Mouse (Mus musculus): Measurements from ENCODE around the gene Crtc1. TPM values are rescaled to one million over a fixed set of nuclear protein-coding genes. Genes with fewer than 3 reads are reported as not detected.

Crtc1 gene
- polyA plus RNA-seq, 1 experiment = 6.1 TPM

DNA sequence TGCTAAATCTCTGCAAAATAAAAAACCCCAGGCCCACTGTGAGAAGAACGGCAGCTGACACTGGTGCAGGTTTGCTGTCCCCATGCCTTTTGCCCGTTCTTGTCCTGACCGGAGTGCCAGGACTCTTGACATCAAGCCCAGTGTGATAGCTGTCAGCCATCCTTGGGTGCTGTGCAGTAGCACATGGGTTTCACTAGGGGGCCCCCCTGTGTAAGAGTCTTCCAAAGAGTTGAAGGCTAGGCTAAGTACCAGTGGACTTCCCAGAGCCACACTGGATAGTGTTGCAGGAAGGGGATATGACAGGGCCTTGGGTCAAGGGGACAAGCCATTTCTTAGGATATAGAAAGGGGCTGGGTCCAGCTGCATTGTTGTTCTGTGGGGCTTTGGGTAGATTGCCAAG lies 56.1 kb downstream of the Crtc1 start:
- H3K27ac ChIP-seq (ENCODE audit: control insufficient read depth, insufficient read depth, low read depth, low read length, poor library complexity) = no peak overlapping the region
- WGBS = 43% methylated on average over 3 of the region's 3 CpGs
- no peaks in the 10 kb centered on the region for H3K4me1 ChIP-seq (ENCODE audit: control insufficient read depth, insufficient read depth, low read length)
- no peak for TF ChIP-seq POLR2A (IDR thresholded peaks at IDR 0.05; ENCODE audit: borderline replicate concordance, control insufficient read depth, low read depth, low read length)
- TF ChIP-seq CTCF (IDR thresholded peaks at IDR 0.05; ENCODE audit: control insufficient read depth, insufficient read depth, low read length) = peak; percentile 65
- no peak overlapping the region for H3K4me3 ChIP-seq (replicated peaks; ENCODE audit: control insufficient read depth, low read depth, low read length)

DNA sequence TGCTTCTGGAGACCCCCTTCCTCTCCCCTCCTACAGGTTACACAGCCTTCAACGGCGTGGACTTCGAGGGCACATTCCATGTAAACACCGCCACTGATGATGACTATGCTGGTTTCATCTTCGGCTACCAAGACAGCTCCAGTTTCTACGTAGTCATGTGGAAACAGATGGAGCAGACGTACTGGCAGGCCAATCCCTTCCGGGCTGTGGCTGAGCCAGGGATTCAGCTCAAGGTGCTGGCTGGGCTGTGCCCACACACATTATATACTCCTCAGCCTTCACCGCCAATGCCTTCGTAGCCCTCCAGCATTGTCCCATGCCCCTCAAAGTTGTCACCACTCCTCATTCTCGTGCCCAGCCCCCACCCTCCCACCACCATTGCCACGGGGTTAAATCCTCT lies 59.3 kb downstream of the Crtc1 start:
- TF ChIP-seq POLR2A (IDR thresholded peaks at IDR 0.05; ENCODE audit: borderline replicate concordance, control insufficient read depth, low read depth, low read length) (no peak), CTCF (IDR thresholded peaks at IDR 0.05; ENCODE audit: control insufficient read depth, insufficient read depth, low read length) (no peak)
- 78% methylated on average over 12 of the region's 12 CpGs for WGBS
- no peak overlapping the region for H3K4me3 ChIP-seq (replicated peaks; ENCODE audit: control insufficient read depth, low read depth, low read length)
- H3K4me1 ChIP-seq (ENCODE audit: control insufficient read depth, insufficient read depth, low read length) = no peaks in the 10 kb centered on the region
- H3K27ac ChIP-seq (ENCODE audit: control insufficient read depth, insufficient read depth, low read depth, low read length, poor library complexity) = no peak overlapping the region

DNA sequence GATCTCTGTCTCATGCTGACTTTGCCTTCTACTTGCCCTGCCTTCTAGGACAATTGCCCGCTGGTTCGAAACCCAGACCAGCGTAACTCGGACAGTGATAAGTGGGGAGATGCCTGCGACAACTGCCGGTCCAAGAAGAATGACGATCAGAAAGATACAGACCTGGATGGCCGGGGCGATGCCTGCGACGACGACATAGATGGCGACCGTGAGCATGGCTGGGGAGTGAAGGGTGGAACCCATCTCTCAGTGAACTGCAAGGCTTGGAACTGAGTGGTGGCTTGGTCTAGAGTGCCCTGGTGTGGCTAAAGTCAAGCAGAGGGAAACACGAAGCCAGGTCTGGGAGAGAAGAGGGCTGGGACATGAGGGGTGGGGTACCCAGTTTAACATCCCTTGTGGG lies 62.3 kb downstream of the Crtc1 start:
- WGBS = 10% methylated on average over 15 of the region's 15 CpGs
- Histone ChIP-seq H3K27ac (ENCODE audit: control insufficient read depth, insufficient read depth, low read depth, low read length, poor library complexity) (no peak overlapping the region), H3K4me3 (replicated peaks; ENCODE audit: control insufficient read depth, low read depth, low read length) (no peak overlapping the region), H3K4me1 (ENCODE audit: control insufficient read depth, insufficient read depth, low read length) (no peaks in the 10 kb centered on the region; the same call in 1 of the 2 replicates)
- TF ChIP-seq POLR2A (IDR thresholded peaks at IDR 0.05; ENCODE audit: borderline replicate concordance, control insufficient read depth, low read depth, low read length) (no peak), CTCF (IDR thresholded peaks at IDR 0.05; ENCODE audit: control insufficient read depth, insufficient read depth, low read length) (peak; percentile 8; the same call in 1 of the 2 replicates)

DNA sequence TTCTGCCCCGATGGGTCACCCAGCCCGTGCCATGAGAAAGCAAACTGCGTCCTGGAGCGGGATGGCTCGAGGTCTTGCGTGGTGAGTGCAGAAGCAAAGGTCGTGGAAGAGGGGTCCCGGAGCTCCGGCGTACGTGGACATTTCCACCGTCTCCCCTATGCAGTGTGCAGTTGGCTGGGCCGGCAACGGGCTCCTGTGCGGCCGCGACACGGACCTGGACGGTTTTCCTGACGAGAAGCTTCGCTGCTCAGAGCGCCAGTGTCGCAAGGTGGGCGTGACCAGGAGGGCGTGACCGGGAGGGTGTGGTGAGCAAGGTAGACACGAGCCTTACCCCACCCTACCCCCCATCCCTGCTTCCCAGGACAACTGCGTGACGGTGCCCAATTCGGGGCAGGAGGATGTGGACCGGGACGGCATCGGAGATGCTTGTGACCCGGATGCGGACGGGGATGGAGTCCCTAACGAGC lies 63.1 kb downstream of the Crtc1 start:
- no peak overlapping the region for H3K4me3 ChIP-seq (replicated peaks; ENCODE audit: control insufficient read depth, low read depth, low read length)
- H3K27ac ChIP-seq (ENCODE audit: control insufficient read depth, insufficient read depth, low read depth, low read length, poor library complexity) = no peak overlapping the region
- no peaks in the 10 kb centered on the region; the same call in 1 of the 2 replicates for H3K4me1 ChIP-seq (ENCODE audit: control insufficient read depth, insufficient read depth, low read length)
- TF ChIP-seq CTCF (IDR thresholded peaks at IDR 0.05; ENCODE audit: control insufficient read depth, insufficient read depth, low read length) (no peak), POLR2A (IDR thresholded peaks at IDR 0.05; ENCODE audit: borderline replicate concordance, control insufficient read depth, low read depth, low read length) (no peak)
- WGBS = 7% methylated on average over 37 of the region's 37 CpGs

DNA sequence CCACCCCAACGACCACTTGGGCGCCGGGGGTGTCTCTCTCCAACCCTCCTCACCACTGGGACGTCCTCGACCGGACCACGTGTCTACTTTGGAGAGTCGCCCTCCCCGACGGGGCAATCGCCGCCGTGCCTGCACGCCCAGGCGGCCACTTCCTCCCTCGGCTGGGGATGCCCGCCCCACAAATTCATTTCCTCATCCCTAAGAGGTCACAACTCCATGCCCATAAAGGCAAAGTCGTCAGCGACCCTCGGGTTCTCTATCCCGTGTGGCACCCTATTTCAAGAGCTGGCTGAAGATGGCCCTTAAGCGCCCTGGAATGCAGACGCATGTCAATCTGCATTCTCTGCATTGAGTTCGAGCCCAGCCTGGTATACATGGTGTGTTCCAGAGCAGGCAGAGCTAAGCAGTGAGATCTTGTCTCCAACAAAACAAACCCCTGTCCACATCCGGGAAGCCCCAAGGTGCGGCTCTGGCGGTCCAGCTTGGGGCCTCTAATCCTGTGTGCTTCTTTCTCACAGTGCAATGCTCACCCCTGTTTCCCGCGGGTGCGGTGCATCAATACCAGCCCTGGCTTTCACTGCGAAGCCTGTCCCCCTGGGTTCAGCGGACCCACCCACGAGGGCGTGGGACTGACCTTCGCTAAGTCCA lies 64.0 kb downstream of the Crtc1 start:
- no peaks in the 10 kb centered on the region; the same call in 1 of the 2 replicates for H3K4me1 ChIP-seq (ENCODE audit: control insufficient read depth, insufficient read depth, low read length)
- H3K27ac ChIP-seq (ENCODE audit: control insufficient read depth, insufficient read depth, low read depth, low read length, poor library complexity) = no peak overlapping the region
- TF ChIP-seq POLR2A (IDR thresholded peaks at IDR 0.05; ENCODE audit: borderline replicate concordance, control insufficient read depth, low read depth, low read length) = no peak
- TF ChIP-seq CTCF (IDR thresholded peaks at IDR 0.05; ENCODE audit: control insufficient read depth, insufficient read depth, low read length) = no peak
- no peak overlapping the region for H3K4me3 ChIP-seq (replicated peaks; ENCODE audit: control insufficient read depth, low read depth, low read length)
- WGBS = 3% methylated on average over 35 of the region's 35 CpGs

DNA sequence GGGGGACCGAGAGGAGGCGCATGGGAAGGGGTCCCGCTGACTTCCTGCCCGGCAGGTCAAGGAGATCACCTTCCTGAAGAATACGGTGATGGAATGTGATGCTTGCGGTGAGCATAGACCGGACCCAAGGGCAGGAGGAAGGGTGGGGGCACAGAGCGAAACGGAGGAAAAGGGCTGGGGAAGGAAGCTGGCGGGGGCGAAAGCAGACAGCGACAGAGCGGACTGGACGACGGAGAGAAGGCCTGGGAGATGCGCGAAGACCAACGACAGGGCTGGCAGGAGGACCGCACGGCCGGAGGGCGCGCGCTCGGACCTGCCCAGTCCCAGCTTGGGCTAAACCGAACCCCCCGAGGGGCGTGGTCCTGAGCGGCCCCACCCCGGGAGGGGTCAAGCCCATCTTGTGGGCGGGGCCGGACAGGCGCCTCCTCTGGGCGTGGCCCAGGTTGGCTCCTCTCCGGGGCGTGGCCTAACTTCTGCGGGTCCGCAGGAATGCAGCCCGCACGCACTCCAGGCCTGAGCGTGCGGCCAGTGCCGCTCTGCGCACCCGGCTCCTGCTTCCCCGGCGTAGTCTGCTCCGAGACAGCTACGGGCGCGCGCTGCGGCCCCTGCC lies 65.0 kb downstream of the Crtc1 start:
- Histone ChIP-seq H3K4me3 (replicated peaks; ENCODE audit: control insufficient read depth, low read depth, low read length) (peak overlapping the region; percentile 37), H3K4me1 (ENCODE audit: control insufficient read depth, insufficient read depth, low read length) (no peaks in the 10 kb centered on the region; the same call in 1 of the 2 replicates), H3K27ac (ENCODE audit: control insufficient read depth, insufficient read depth, low read depth, low read length, poor library complexity) (no peak overlapping the region; the same call in 1 of the 2 replicates)
- no peak for TF ChIP-seq CTCF (IDR thresholded peaks at IDR 0.05; ENCODE audit: control insufficient read depth, insufficient read depth, low read length)
- TF ChIP-seq POLR2A (IDR thresholded peaks at IDR 0.05; ENCODE audit: borderline replicate concordance, control insufficient read depth, low read depth, low read length) = 0 out of 2 replicates have a peak, but pooled peaks have one; percentile 9
- under 1% methylated on average over 53 of the region's 53 CpGs for WGBS

DNA sequence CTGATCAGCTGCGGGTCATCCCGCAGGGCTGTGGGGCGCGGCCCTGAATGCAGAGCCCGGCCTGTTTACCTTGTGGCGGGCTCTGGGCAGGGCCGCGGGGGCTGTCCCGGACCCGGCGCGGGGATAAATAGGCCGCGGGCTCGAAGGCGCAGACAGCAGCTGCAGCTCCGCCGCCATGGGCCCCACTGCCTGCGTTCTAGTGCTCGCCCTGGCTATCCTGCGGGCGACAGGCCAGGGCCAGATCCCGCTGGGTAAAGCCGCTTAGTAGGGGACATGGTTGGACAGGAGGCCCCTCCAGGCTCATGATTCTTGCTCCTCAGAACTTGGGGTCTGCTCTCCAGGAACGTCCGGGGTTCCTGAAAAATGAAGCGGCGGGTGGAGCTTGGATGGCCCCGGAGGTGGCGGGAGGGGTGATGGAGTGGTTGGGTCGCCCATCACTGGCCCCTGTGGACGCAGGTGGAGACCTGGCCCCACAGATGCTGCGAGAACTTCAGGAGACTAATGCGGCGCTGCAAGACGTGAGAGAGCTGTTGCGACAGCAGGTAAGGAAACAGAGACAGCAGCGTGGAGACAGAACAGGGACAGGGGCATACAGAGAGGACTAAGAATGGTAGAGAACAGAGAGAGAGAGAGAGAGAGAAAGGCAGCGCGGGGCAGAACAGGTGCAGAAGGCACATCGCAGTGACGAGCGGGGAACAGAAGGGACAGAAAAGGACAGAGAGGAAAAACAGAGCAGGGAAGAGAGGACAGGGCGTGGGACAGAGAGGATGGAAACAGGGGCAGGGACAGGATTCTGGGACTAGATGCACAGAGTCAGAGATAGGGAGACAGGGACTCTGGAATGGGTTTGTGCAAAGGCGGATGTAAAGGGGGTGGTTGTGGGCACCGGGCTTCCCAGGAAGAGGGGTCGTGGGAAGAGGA lies 65.7 kb downstream of the Crtc1 start, which contains the start of gene Comp:
TSS of gene Comp (plus strand) at position 162 of the 921 bp plus-strand sequence.
- 7% methylated on average over 47 of the region's 47 CpGs for WGBS
- Histone ChIP-seq H3K4me1 (ENCODE audit: control insufficient read depth, insufficient read depth, low read length) (no peaks in the 10 kb centered on the region; the same call in 1 of the 2 replicates), H3K4me3 (replicated peaks; ENCODE audit: control insufficient read depth, low read depth, low read length) (peak within 1 kb of the TSS; percentile 37), H3K27ac (ENCODE audit: control insufficient read depth, insufficient read depth, low read depth, low read length, poor library complexity) (no peak within 1 kb of the TSS; the same call in 1 of the 2 replicates)
- no peak for TF ChIP-seq POLR2A (IDR thresholded peaks at IDR 0.05; ENCODE audit: borderline replicate concordance, control insufficient read depth, low read depth, low read length)
- no peak for TF ChIP-seq CTCF (IDR thresholded peaks at IDR 0.05; ENCODE audit: control insufficient read depth, insufficient read depth, low read length)
